Mouse (Mus musculus) cerebellum, postnatal 10 days (tissue): ENCODE results near the gene Olfr5.
"Not testable (repeated sequence)": the region's sequence is repeated elsewhere in the genome, so short reads cannot be mapped to it uniquely, and the experiment has no call there.

Experiments used
- DNase-seq, 2 experiments: peaks; one replicate each; pipeline ENCODE4 v3.0.0; 2021; ENCODE audit warnings: mixed read lengths in 2 of 2

Olfr5 gene

DNA sequence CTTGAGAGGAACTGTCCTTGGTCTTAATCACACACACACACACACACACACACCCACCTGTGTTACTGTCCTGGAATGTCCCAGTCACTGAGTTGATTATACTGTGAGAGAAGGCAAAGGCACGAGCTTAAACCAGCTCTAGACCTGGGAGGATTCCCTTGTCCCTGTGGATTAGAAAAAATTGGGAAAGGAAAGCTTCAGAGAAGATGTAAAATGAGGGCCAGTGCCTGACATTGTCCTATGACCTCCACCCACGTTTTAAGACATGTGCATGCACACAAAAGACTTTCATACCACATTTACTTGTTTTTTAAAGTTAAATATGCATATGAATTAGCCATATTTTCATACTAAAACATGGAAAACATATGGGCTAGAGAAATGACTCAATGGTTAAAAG, at the start of gene Olfr5:
TSS of gene Olfr5 (minus strand) at position 101 of the 400 bp plus-strand sequence.
- no peak for DNase-seq

DNA sequence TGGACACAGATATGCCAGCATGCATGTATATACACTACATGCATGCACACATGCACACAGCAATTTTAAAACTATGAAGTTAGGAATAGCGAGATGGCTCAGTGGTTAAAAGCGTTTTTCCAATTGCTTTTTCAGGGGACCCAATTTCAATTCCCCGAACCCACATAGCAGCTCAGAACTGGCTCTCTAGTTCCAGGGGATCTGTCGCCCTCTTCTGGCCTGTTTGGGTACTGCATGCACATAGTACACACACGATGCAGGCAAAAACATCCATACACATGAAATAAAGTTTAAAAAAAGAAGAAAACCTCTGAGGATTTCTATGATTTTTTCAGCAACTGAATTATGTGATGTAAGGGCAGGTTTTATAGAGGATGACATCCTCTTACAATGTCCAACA, 39.4 kb upstream of the Olfr5 start:
- DNase-seq: peak; percentile 27 to 36

DNA sequence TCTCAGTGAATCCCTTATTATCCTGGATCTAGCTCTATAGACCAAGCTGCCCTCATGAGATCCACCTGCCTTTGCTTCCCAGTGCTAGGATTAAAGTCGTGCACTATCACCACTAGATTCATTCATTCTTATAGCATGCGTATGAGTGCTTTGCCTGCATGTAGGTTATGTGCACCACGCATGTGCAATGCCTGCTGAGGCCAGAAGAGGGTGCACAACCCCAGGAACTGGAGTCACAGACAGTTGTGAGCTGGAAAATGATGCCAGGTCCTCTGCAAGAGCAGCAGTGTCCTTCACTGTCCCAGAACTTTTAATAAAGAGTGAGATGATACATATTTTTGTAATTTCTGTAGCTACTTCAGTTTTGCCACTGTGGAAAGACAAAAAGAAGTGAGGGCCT, 38.3 kb upstream of the Olfr5 start:
- no peak for DNase-seq

DNA sequence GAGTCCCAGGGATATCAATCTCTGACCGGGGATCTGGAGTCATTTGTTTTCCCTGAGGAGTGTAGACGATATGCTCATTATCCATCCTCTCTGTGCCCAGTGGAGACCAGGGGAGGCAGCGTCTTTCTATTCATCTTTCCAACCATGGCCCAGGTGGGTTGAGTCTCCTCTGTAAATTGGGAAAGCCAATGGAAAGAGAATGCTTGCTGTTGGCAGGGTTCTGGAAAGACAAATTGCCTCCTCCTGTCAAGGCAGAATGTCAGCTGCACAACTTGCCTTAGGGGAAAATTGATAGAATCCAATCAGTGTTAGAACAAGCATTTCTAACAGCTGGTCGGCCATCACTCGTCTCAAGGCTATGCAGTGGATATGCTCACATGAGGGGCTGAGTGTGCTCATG, 36.1 kb upstream of the Olfr5 start, which contains the start of gene Olfr1349:
TSS of gene Olfr1349 (minus strand) at position 101 of the 400 bp plus-strand sequence.
- DNase-seq: no peak

DNA sequence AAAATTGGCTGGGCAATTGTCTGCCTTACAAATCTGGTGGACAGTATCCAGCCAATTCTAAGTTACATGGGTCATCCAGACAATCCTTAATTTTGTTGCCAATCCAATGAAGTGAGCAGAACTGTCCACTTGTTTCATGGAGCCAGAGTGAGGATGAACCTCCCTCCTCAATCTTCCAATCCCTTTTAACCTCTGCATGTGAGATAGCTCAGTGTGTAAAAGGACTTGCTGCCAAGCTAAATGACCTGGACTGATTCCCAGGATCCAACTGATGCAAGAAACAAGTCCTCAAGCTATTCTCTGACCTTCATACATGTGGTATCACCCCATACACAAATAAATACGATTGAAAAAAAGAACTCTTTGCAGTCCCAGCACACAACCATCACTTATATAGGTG, 34.9 kb upstream of the Olfr5 start:
- no peak for DNase-seq

DNA sequence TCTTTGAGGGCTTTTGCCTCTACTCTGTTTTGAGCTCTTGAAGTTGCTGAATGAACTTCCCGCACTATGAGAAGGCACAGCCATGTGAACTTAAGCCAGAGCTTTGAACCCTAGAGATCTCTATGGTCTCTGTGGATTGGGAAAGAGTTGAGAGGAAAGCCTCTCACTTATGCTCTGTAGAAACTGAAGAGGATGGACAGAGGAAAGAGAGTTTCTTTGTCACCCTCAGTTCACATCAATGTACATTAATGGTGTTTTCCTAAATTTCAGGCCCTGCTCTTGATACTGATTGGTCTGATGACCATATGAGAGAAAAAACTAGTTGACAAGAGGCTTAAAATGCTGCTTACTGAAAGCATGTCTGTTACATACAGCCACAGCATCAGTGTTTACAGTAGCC, 21.9 kb upstream of the Olfr5 start, which contains the start of gene Olfr1348:
TSS of gene Olfr1348 (minus strand) at position 101 of the 400 bp plus-strand sequence.
- no peak for DNase-seq

DNA sequence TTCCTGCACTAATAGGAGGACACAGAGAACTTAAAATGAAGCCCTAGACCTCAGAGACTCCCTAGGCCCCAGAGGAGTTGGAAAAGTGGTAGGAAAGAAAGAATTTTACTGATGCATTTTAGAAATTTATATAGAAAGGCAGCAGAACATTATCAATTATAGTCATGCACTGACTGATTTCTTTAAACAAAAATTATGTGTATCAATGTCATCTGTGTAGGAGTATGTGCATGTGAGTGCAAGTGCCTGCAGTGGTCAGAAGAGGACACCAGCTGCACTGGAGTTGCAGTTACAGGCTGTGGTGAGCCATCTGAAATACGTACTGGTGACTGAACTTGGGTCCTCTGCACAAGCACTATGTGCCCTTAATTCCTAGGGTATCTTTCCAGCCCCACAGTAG, 12.9 kb upstream of the Olfr5 start, which contains the start of gene Olfr1347:
TSS of gene Olfr1347 (minus strand) at position 101 of the 400 bp plus-strand sequence.
- DNase-seq: no peak

DNA sequence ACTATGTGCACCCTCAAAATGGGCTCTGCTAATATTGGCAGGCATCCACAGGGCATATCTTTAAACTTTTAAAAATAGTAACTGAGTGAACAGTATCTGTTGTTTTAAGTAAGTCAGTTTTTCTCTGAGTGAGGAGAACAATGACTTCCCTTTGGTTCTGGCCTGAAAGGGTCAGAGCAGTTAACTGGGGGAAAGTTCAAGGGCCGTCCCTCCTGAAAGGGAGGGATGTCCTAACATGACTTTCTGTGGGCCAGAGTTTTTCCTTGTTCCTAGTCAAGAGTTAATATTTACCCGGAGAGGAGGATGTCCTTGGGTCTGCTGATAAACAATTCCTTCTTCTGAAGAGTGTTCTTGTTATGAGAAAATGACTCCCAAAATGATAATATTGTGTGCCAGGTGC, 9.1 kb downstream of the Olfr5 start:
- DNase-seq: not testable (repeated sequence)

DNA sequence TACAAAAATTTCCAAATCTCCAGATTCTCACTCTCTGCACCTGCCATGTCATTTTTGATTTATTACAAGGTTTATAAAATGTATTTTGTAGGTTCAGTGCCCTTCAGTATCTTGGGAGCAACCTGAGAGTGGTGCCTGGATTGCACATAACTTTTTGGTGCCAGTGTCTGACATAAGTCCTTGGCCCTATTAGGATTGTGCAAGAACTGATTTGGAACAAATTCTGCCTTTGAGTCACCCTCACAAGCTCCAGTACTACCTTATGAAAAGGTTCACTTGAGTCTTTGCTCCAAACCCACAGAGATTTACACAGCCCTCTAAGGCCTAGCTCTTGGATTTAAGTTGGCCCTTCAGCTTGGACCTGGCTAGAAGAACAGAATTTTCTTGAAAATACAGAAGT, 19.8 kb downstream of the Olfr5 start, which contains the start of gene Olfr1346:
TSS of gene Olfr1346 (plus strand) at position 151 of the 400 bp plus-strand sequence.
- DNase-seq: no peak

DNA sequence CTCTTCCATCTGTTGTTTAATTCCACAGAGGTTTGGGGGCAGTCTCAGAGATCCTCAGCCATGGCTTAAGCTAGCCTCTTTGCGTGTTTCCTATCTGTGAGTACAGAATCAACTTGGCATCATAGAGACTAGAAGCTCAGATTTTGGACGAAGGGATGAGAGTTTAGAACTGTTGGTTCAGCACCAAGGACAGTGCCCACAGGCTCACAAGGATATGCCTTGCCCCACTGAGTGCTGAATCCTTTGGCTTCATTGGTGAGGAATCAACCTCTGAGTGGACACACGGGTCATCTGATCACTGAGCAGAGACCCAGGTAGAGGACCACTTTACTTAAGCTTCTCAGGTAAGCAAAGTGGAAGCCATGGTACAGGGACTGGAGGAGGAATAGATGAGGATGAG, 30.3 kb downstream of the Olfr5 start:
- no peak for DNase-seq

DNA sequence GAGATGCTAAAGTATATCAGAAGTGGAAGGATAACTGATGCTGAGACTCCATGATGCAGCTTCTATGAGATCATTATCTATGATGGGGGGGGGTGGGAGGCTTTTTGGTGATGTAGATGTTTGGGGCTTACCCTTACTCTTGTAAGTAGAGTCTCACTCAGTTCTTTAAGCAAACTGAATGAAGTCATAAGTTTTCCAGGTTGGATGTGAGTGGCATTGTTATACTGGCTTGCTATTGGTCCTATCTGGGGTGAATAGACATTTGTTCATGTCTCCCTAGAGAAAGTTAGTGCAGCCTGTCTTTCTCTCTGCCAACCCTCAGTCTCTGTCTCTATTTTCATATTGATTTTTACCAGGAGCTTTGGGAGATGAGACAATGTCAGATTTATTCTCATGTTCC, 30.9 kb downstream of the Olfr5 start, which contains the start of gene Olfr1336:
TSS of gene Olfr1336 (plus strand) at position 301 of the 400 bp plus-strand sequence.
- DNase-seq: no peak

DNA sequence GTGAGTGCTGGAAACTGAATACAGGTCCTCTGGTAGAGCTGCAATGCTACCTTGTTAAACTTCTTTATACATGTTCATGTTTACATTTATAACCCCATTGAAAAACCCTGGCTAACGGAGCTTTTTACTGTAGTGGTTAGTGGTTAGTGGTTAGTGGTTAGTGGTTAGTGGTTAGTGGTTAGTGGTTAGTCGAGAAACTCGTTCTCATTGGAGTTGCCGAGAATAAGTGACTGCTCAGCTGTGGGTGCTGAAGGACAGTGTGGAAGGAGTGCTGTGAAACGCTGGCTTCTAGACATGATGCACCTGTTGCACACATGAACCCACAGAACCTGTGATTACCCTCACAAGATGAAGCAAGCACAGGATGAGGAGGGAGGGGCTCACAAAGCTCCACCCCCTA, 39.0 kb downstream of the Olfr5 start:
- no peak for DNase-seq

DNA sequence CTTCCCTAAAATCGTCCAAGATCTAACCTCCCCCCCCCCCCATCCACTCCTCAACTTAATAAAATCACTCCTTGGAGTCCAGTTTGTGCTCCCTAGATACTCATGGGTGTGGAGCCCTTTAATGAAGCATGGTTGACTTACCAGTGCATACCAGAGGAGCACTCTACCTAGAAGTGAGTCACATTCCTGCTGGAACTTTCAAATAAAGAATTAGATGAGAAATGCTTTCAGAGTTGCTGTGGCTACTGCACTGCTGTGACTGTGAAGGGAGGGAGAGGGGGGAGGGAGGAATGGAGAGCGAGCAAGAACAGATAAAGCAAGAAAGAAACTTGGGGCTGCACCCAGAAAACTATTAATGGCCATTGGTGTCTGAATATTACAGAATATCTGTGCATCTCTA, 45.6 kb downstream of the Olfr5 start:
- DNase-seq: no peak

DNA sequence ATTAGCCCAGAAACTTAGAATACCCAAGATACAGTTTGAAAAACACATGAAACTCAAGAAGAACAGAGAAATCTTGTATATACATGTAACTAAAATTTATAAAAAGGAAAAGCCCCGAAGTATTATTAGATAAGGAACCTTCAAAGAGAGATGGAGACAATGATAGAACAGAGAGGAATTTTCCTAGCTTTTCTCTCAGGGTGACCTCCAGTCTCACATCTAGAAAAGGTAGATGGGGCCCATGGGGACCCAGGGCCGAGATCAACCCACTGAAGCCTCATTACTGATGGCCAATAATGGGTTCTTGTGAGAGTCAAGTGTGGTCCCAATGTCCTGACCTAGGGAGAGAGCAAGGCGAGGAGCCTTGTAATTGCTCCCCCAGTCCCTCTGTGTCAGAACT, 48.4 kb downstream of the Olfr5 start, which contains the start of gene Olfr1344:
TSS of gene Olfr1344 (plus strand) at position 301 of the 400 bp plus-strand sequence.
- DNase-seq: no peak

DNA sequence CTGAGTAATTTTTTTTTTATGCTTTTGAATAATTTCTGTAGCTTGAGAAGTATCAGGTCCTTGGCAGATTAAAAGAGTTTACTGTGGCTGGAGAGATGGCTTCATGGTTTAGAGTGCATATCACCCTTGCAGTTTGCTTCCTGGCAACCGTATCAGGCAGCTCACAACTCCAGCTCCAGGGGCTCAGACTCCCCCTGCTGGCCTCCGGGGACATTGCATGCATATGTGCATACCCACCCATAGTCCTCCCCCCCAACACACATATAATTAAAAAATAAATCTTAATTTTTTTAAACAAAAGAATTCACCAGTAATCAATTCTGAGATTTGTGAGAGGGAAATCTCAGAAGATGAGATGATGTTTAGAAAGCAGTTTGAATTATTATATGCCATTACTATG, 56.4 kb downstream of the Olfr5 start:
- peak; percentile 44 to 51 for DNase-seq

DNA sequence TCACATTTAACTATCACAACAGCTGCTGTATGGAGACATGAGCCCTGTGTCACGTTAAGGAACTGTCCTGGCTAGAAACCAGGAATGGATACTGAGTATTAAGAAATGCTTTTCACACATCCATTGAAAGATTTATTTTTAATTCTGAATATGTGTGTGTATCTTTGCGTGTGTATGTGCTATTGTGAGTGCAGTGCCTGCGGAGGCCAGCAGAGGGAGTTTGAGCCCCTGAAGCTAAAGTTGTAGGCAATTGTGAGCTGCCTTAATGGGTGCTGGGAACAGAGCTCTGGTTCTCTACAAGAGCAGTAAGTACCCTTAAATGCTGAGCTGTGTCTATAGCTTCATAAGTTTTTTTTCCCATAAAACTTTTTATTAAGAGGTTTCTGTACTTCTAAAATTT, 57.4 kb downstream of the Olfr5 start:
- DNase-seq: no peak
